Mouse (Mus musculus): Measurements from ENCODE around the gene Cfap97d1.
A peak's percentile ranks its signal among the peaks of the same experiment; 100 is the strongest.

Cfap97d1 gene

GRCm38 (mm10) chr11:102035456-102035960 is 51.4 kb downstream of the Cfap97d1 start:
- no peak for DNase-seq (ENCODE audit: extremely low read depth, low read depth)

- DNase-seq (ENCODE audit: extremely low read depth, low read depth) = no peak
Observed at GRCm38 (mm10) chr11:102036336-102036735, 52.3 kb downstream of the Cfap97d1 start.

- no peak for DNase-seq (ENCODE audit: extremely low read depth, low read depth)
Observed at GRCm38 (mm10) chr11:102037789-102038188, 53.7 kb downstream of the Cfap97d1 start.

DNA sequence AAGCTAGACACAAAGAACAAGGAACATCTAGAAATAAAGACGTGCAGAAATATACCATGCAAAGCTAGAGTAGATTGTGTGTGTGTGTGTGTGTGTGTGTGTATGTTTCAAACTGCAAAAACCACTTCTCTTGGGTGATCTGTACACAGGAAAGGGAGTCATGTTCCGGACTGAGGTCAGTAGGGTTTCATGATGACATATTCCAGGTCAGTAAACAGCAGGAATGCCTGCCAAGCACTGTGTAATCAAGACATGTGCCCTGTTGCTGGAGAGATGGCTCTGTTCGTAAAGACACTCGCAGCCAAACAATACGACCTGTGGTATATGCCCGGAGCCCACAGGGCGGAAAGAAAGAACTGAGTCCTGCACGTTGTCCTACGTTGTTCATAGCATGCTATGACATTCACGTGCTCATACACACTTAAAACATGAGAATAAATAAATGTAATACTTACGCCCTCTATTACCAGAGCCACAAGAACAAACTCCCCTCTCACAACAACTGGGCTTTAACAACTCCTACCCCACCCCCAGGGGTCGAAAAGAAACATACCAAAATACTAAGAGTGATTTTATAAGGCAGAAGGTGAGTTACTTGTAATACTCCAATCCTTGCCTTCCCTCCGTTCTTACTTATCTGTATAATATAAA is 55.5 kb downstream of the Cfap97d1 start:
- no peak for DNase-seq (ENCODE audit: extremely low read depth, low read depth)

DNA sequence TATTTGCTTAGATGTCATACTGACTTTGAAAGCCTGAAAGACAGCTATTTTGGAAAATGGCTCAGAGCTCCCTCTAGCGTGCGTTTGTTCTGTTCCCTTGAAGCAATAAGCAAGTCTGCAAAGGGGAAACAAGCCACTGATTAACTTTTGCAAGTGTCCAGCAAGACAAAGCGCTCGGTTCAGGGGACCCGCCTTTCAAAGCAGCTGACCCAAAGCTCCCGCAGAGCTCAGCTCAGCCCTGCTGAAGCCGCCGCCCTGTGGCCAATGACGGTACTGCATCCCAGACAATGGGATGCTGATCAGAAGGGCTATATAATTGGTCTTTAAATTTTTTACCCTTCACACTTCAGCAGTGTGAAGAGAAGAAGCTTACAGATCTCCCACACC is 56.1 kb downstream of the Cfap97d1 start:
- peak; percentile 94 for DNase-seq (ENCODE audit: extremely low read depth, low read depth)

GRCm38 (mm10) chr11:102040646-102041045 is 56.6 kb downstream of the Cfap97d1 start:
- no peak for DNase-seq (ENCODE audit: extremely low read depth, low read depth)

DNA sequence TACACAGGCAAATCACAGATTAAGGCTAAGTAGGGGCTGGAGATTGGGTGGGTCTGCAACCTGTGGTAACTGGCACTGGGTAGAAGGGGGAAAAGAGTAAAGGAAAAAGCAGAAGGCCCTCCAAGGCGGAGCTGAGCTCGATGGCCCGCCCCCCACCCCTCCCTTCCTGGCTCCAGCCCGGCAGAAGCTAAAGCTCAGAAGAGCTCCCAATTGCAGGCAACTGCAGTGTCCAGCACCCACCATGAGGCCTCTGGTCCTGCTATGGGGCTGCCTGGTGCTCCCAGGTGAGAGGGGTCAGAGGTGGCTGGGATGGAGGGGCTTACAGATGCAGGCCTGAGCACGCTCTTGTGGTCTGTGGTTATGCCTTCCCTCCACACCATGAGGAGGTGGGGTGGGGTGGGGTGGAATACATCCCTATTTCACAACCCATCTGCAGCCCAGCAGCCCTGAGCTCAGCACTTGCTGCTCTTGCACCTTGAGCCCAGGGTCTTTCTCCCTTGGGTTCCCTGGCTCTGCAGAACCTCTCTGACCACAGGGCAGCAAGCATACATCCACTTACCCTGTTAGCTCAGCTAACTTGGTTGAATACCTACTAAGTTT is 57.4 kb downstream of the Cfap97d1 start, which contains the start of gene Cd300lg:
TSS of gene Cd300lg (plus strand) at position 160 of the 600 bp plus-strand sequence.
- peak; percentile 39 for DNase-seq (ENCODE audit: extremely low read depth, low read depth)
